Mouse (Mus musculus): ENCODE results near the gene Rcor3. TPM values are rescaled to one million over a fixed set of nuclear protein-coding genes. Genes with fewer than 3 reads are reported as not detected.

The Rcor3 gene
- polyA plus RNA-seq, 1 experiment from 2014 or later, result 14.8 TPM

GRCm38 (mm10) chr1:192081129-192081528 lies 56.7 kb downstream of the Rcor3 start:
- WGBS, result 92% methylated on average over 2 of the region's 2 CpGs
- ATAC-seq (replicated peaks; ENCODE audit: low FRiP score), result no peak

GRCm38 (mm10) chr1:192079121-192079520 lies 58.7 kb downstream of the Rcor3 start:
- WGBS, result 75% methylated on average over 1 of the region's 1 CpGs
- H3K9me3 ChIP-seq (ENCODE audit: control insufficient read depth, low read length), result peaks cover 12% of the 10 kb centered on the region
- ATAC-seq (replicated peaks; ENCODE audit: low FRiP score), result no peak
- H3K4me1 ChIP-seq (replicated peaks; ENCODE audit: control insufficient read depth, insufficient read depth, low read length), result peaks cover 12% of the 10 kb centered on the region
- H3K4me3 ChIP-seq (ENCODE audit: low read depth, low read length), result no peak overlapping the region
- H3K36me3 ChIP-seq (ENCODE audit: control insufficient read depth, insufficient read depth, low read length), result peaks cover 6% of the 10 kb centered on the region; the same call in 1 of the 2 replicates
- no peak overlapping the region for H3K9ac ChIP-seq (ENCODE audit: low read depth, low read length)
- no peak overlapping the region for H3K4me2 ChIP-seq
- DNase-seq (ENCODE audit: low spot score), result no peak
- no peaks in the 10 kb centered on the region for H3K27me3 ChIP-seq (replicated peaks; ENCODE audit: control insufficient read depth, insufficient read depth, low read length)
- H3K27ac ChIP-seq (ENCODE audit: low read depth, low read length), result no peak overlapping the region

More at GRCm38 (mm10) chr1:192081129-192081528, 56.7 kb downstream of the Rcor3 start:
- Histone ChIP-seq H3K36me3 (ENCODE audit: control insufficient read depth, insufficient read depth, low read length) (peaks cover 6% of the 10 kb centered on the region; the same call in 1 of the 2 replicates), H3K9ac (ENCODE audit: low read depth, low read length) (no peak overlapping the region), H3K4me1 (replicated peaks; ENCODE audit: control insufficient read depth, insufficient read depth, low read length) (peaks cover 9% of the 10 kb centered on the region), H3K27me3 (replicated peaks; ENCODE audit: control insufficient read depth, insufficient read depth, low read length) (no peaks in the 10 kb centered on the region), H3K4me2 (no peak overlapping the region), H3K4me3 (ENCODE audit: low read depth, low read length) (no peak overlapping the region), H3K27ac (ENCODE audit: low read depth, low read length) (no peak overlapping the region), H3K9me3 (ENCODE audit: control insufficient read depth, low read length) (peaks cover 12% of the 10 kb centered on the region)
- DNase-seq (ENCODE audit: low spot score), result no peak

- no peak overlapping the region for H3K4me2 ChIP-seq
- H3K36me3 ChIP-seq (ENCODE audit: control insufficient read depth, insufficient read depth, low read length), result peaks cover 6% of the 10 kb centered on the region; the same call in 1 of the 2 replicates
- H3K27ac ChIP-seq (ENCODE audit: low read depth, low read length), result 0 out of 2 replicates have a peak overlapping the region, but pooled peaks have one; percentile 6
- H3K27me3 ChIP-seq (replicated peaks; ENCODE audit: control insufficient read depth, insufficient read depth, low read length), result no peaks in the 10 kb centered on the region
- H3K4me1 ChIP-seq (replicated peaks; ENCODE audit: control insufficient read depth, insufficient read depth, low read length), result peaks cover 12% of the 10 kb centered on the region
- no peak overlapping the region for H3K9ac ChIP-seq (ENCODE audit: low read depth, low read length)
- peaks cover 12% of the 10 kb centered on the region for H3K9me3 ChIP-seq (ENCODE audit: control insufficient read depth, low read length)
- 18% methylated on average over 3 of the region's 3 CpGs for WGBS
- DNase-seq (ENCODE audit: low spot score) (no peak), ATAC-seq (replicated peaks; ENCODE audit: low FRiP score) (peak; percentile 24; the same call in 1 of the 2 replicates)
- no peak overlapping the region for H3K4me3 ChIP-seq (ENCODE audit: low read depth, low read length)
Observed at GRCm38 (mm10) chr1:192078406-192078805, 59.5 kb downstream of the Rcor3 start.

- Histone ChIP-seq H3K9me3 (ENCODE audit: control insufficient read depth, low read length) (peaks cover 12% of the 10 kb centered on the region), H3K9ac (ENCODE audit: low read depth, low read length) (no peak overlapping the region), H3K4me3 (ENCODE audit: low read depth, low read length) (no peak overlapping the region), H3K27me3 (replicated peaks; ENCODE audit: control insufficient read depth, insufficient read depth, low read length) (no peaks in the 10 kb centered on the region), H3K36me3 (ENCODE audit: control insufficient read depth, insufficient read depth, low read length) (peaks cover 6% of the 10 kb centered on the region; the same call in 1 of the 2 replicates), H3K27ac (ENCODE audit: low read depth, low read length) (no peak overlapping the region), H3K4me2 (no peak overlapping the region), H3K4me1 (replicated peaks; ENCODE audit: control insufficient read depth, insufficient read depth, low read length) (peaks cover 12% of the 10 kb centered on the region)
- DNase-seq (ENCODE audit: low spot score) (no peak), ATAC-seq (replicated peaks; ENCODE audit: low FRiP score) (no peak)
Observed at GRCm38 (mm10) chr1:192076796-192077535, 60.9 kb downstream of the Rcor3 start.

GRCm38 (mm10) chr1:192076101-192076500 lies 61.8 kb downstream of the Rcor3 start:
- ATAC-seq (replicated peaks; ENCODE audit: low FRiP score) (no peak), DNase-seq (ENCODE audit: low spot score) (no peak)
- H3K4me1 ChIP-seq (replicated peaks; ENCODE audit: control insufficient read depth, insufficient read depth, low read length), result peaks cover 13% of the 10 kb centered on the region
- no peak overlapping the region for H3K4me2 ChIP-seq
- H3K27ac ChIP-seq (ENCODE audit: low read depth, low read length), result no peak overlapping the region
- WGBS, result 81% methylated on average over 4 of the region's 4 CpGs
- peaks cover 2% of the 10 kb centered on the region; the same call in 1 of the 2 replicates for H3K36me3 ChIP-seq (ENCODE audit: control insufficient read depth, insufficient read depth, low read length)
- no peak overlapping the region for H3K4me3 ChIP-seq (ENCODE audit: low read depth, low read length)
- H3K9ac ChIP-seq (ENCODE audit: low read depth, low read length), result no peak overlapping the region
- H3K9me3 ChIP-seq (ENCODE audit: control insufficient read depth, low read length), result peaks cover 6% of the 10 kb centered on the region
- H3K27me3 ChIP-seq (replicated peaks; ENCODE audit: control insufficient read depth, insufficient read depth, low read length), result no peaks in the 10 kb centered on the region

- no peaks in the 10 kb centered on the region for H3K27me3 ChIP-seq (replicated peaks; ENCODE audit: control insufficient read depth, insufficient read depth, low read length)
- no peak overlapping the region for H3K4me3 ChIP-seq (ENCODE audit: low read depth, low read length)
- H3K9me3 ChIP-seq (ENCODE audit: control insufficient read depth, low read length), result no peaks in the 10 kb centered on the region
- DNase-seq (ENCODE audit: low spot score) (no peak), ATAC-seq (replicated peaks; ENCODE audit: low FRiP score) (no peak)
- H3K27ac ChIP-seq (ENCODE audit: low read depth, low read length), result no peak overlapping the region
- H3K4me2 ChIP-seq, result no peak overlapping the region
- H3K9ac ChIP-seq (ENCODE audit: low read depth, low read length), result no peak overlapping the region
- peaks cover 19% of the 10 kb centered on the region for H3K4me1 ChIP-seq (replicated peaks; ENCODE audit: control insufficient read depth, insufficient read depth, low read length)
- 77% methylated on average over 1 of the region's 1 CpGs for WGBS
- H3K36me3 ChIP-seq (ENCODE audit: control insufficient read depth, insufficient read depth, low read length), result no peaks in the 10 kb centered on the region
Observed at GRCm38 (mm10) chr1:192074824-192075223, 63.0 kb downstream of the Rcor3 start.

GRCm38 (mm10) chr1:192072426-192072825 lies 65.4 kb downstream of the Rcor3 start:
- H3K27me3 ChIP-seq (replicated peaks; ENCODE audit: control insufficient read depth, insufficient read depth, low read length), result no peaks in the 10 kb centered on the region
- H3K9me3 ChIP-seq (ENCODE audit: control insufficient read depth, low read length), result no peaks in the 10 kb centered on the region
- H3K4me2 ChIP-seq, result no peak overlapping the region
- WGBS, result 94% methylated on average over 1 of the region's 1 CpGs
- H3K4me1 ChIP-seq (replicated peaks; ENCODE audit: control insufficient read depth, insufficient read depth, low read length), result peaks cover 10% of the 10 kb centered on the region; the same call in 1 of the 2 replicates
- no peak overlapping the region for H3K4me3 ChIP-seq (ENCODE audit: low read depth, low read length)
- H3K9ac ChIP-seq (ENCODE audit: low read depth, low read length), result no peak overlapping the region
- no peak overlapping the region for H3K27ac ChIP-seq (ENCODE audit: low read depth, low read length)
- ATAC-seq (replicated peaks; ENCODE audit: low FRiP score) (no peak), DNase-seq (ENCODE audit: low spot score) (no peak)
- H3K36me3 ChIP-seq (ENCODE audit: control insufficient read depth, insufficient read depth, low read length), result no peaks in the 10 kb centered on the region

- ATAC-seq (replicated peaks; ENCODE audit: low FRiP score) (no peak), DNase-seq (ENCODE audit: low spot score) (no peak)
- peaks cover 3% of the 10 kb centered on the region; the same call in 1 of the 2 replicates for H3K36me3 ChIP-seq (ENCODE audit: control insufficient read depth, insufficient read depth, low read length)
- H3K27me3 ChIP-seq (replicated peaks; ENCODE audit: control insufficient read depth, insufficient read depth, low read length), result no peaks in the 10 kb centered on the region
- no peak overlapping the region for H3K9ac ChIP-seq (ENCODE audit: low read depth, low read length)
- H3K27ac ChIP-seq (ENCODE audit: low read depth, low read length), result no peak overlapping the region
- WGBS, result 47% methylated on average over 3 of the region's 3 CpGs
- no peaks in the 10 kb centered on the region for H3K9me3 ChIP-seq (ENCODE audit: control insufficient read depth, low read length)
- no peak overlapping the region for H3K4me2 ChIP-seq
- no peak overlapping the region for H3K4me3 ChIP-seq (ENCODE audit: low read depth, low read length)
- H3K4me1 ChIP-seq (replicated peaks; ENCODE audit: control insufficient read depth, insufficient read depth, low read length), result peaks cover 10% of the 10 kb centered on the region; the same call in 1 of the 2 replicates
Observed at GRCm38 (mm10) chr1:192070618-192071051, 67.2 kb downstream of the Rcor3 start.
